Mouse (Mus musculus) limb, embryonic 11.5 days (tissue): ENCODE data around the gene Rps6kc1. TPM values are rescaled to one million over a fixed set of nuclear protein-coding genes. Genes with fewer than 3 reads are reported as not detected.

ENCODE experiments used
- ATAC-seq: fragments of 200-750 bp; cut with Nextera tagmentation; 2 replicates; pipeline ENCODE4 v1.8.0; 2017; ENCODE audit warnings: low read depth; ENCODE audit not compliant: insufficient number of reproducible peaks, low FRiP score, low TSS enrichment
- DNase-seq: peaks from one replicate; pipeline ENCODE4 v3.0.0-alpha.2; 2015; ENCODE audit warnings: low spot score
- H3K27ac ChIP-seq: fragments of 300-500 bp; sonication (generic); replicated peaks from 2 replicates; pipeline ENCODE4 v1.5.1; 2014; ENCODE audit warnings: low read depth, mild to moderate bottlenecking, low read length
- H3K27me3 ChIP-seq: fragments of 300-500 bp; sonication (generic); 2 replicates; pipeline ENCODE4 v1.6.1; 2014; ENCODE audit warnings: mild to moderate bottlenecking, low read length, mixed read lengths; ENCODE audit not compliant: control insufficient read depth, insufficient read depth
- H3K36me3 ChIP-seq: fragments of 300-500 bp; sonication (generic); 2 replicates; pipeline ENCODE4 v1.6.1; 2014; ENCODE audit warnings: mild to moderate bottlenecking, low read length, moderate library complexity, mixed read lengths; ENCODE audit not compliant: control insufficient read depth, insufficient read depth
- H3K4me1 ChIP-seq: fragments of 300-500 bp; sonication (generic); 2 replicates; pipeline ENCODE4 v1.6.1; 2014; ENCODE audit warnings: low read length, mixed read lengths; ENCODE audit not compliant: control insufficient read depth, insufficient read depth
- H3K4me2 ChIP-seq: fragments of 300-500 bp; sonication (generic); 2 replicates; pipeline ENCODE4 v1.6.1; 2014; ENCODE audit warnings: low read depth, mild to moderate bottlenecking, moderate library complexity; ENCODE audit not compliant: severe bottlenecking
- H3K4me3 ChIP-seq: fragments of 300-500 bp; sonication (generic); 2 replicates; pipeline ENCODE4 v1.5.1; 2014; ENCODE audit warnings: low read depth, low read length
- H3K9ac ChIP-seq: fragments of 300-500 bp; sonication (generic); 2 replicates; pipeline ENCODE4 v1.6.1; 2014; ENCODE audit warnings: mild to moderate bottlenecking, low read length
- H3K9me3 ChIP-seq: fragments of 300-500 bp; sonication (generic); 2 replicates; pipeline ENCODE4 v1.6.1; 2016; ENCODE audit warnings: low read length; ENCODE audit not compliant: control insufficient read depth
- WGBS: fragments of 180-500 bp; shearing (Covaris S2); extraction: QIAGEN DNeasy Blood & Tissue Kit; methylation state at CpG from one replicate; pipeline ENCODE4 v1.1.7; 2014; 5-methylcytosine and 5-hydroxymethylcytosine counted together
- polyA plus RNA-seq: library from polyadenylated mRNA; unstranded; fragments of >200 nt; fragmentation: Nextera tagmentation; extraction: Ambion mirVana; gene quantifications from 2 replicates; pipeline ENCODE4 v1.2.1, GENCODE M21; 2014

Rps6kc1 gene
- polyA plus RNA-seq, 1 experiment from 2014 or later = 15.4 TPM

DNA sequence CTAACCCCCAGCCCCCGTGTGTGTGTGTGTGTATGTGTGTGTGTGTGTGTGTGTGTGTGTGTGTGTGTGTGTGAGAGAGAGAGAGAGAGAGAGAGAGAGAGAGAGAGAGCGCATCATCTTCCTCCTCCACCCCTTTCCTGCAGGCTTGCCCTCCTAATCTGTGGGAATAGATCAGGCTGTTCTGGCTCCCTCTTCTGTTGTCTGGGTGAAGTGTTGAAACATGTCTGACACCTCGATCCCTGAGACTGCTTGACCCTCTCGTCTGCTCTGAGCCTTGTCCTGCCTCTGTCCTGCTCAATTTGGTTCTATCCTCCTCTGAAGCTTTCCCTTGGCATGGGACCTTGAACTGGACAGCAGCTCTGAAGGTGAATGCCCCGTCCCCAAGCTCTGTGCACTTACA lies 149.8 kb downstream of the Rps6kc1 start:
- ATAC-seq (no peak), DNase-seq (no peak)
- H3K27me3 ChIP-seq = no peaks in the 10 kb centered on the region
- no peaks in the 10 kb centered on the region for H3K9me3 ChIP-seq
- H3K36me3 ChIP-seq = no peaks in the 10 kb centered on the region
- no peak overlapping the region for H3K4me2 ChIP-seq
- 38% methylated on average over 5 of the region's 5 CpGs for WGBS
- no peak overlapping the region for H3K9ac ChIP-seq
- H3K27ac ChIP-seq = no peak overlapping the region
- no peaks in the 10 kb centered on the region for H3K4me1 ChIP-seq
- no peak overlapping the region for H3K4me3 ChIP-seq

DNA sequence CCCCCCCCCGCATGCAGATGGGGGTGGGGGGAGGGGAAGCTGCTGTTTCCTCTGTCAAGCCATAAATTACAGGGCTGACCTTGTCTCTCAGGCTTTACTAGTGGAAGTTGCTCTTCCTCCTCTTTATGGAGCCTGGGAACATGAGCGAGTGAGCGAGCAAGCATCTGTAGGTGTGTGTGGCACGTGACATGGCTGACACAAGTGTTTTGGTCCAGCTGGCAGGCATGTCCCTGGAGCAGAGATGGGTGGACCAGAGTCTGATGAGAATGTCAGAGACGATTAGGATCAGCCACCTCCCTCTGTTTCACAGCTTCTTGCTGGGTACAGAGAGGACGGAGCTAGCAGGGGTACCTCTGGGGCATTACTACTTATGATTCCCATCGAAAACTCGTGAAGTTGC lies 153.7 kb downstream of the Rps6kc1 start:
- no peaks in the 10 kb centered on the region for H3K4me1 ChIP-seq
- no peak overlapping the region for H3K4me3 ChIP-seq
- H3K9me3 ChIP-seq = no peaks in the 10 kb centered on the region
- H3K36me3 ChIP-seq = no peaks in the 10 kb centered on the region
- no peak overlapping the region for H3K27ac ChIP-seq
- no peak overlapping the region for H3K9ac ChIP-seq
- H3K4me2 ChIP-seq = no peak overlapping the region
- no peak for DNase-seq
- H3K27me3 ChIP-seq = no peaks in the 10 kb centered on the region
- WGBS = 84% methylated on average over 7 of the region's 8 CpGs
- no peak for ATAC-seq

GRCm38 (mm10) chr1:190751794-190752570 lies 159.6 kb downstream of the Rps6kc1 start:
- Histone ChIP-seq H3K27ac (no peak overlapping the region), H3K36me3 (no peaks in the 10 kb centered on the region), H3K27me3 (no peaks in the 10 kb centered on the region), H3K9me3 (no peaks in the 10 kb centered on the region), H3K4me3 (no peak overlapping the region), H3K9ac (no peak overlapping the region), H3K4me1 (no peaks in the 10 kb centered on the region), H3K4me2 (no peak overlapping the region)
- WGBS = 78% methylated on average over 8 of the region's 8 CpGs
- ATAC-seq (no peak), DNase-seq (no peak)

GRCm38 (mm10) chr1:190748937-190749336 lies 162.6 kb downstream of the Rps6kc1 start:
- Histone ChIP-seq H3K36me3 (no peaks in the 10 kb centered on the region), H3K9ac (no peak overlapping the region), H3K27me3 (no peaks in the 10 kb centered on the region), H3K9me3 (no peaks in the 10 kb centered on the region; the same call in 1 of the 2 replicates), H3K27ac (no peak overlapping the region), H3K4me2 (no peak overlapping the region), H3K4me1 (no peaks in the 10 kb centered on the region), H3K4me3 (no peak overlapping the region)
- WGBS = 89% methylated on average over 10 of the region's 10 CpGs
- no peak for DNase-seq
- ATAC-seq = no peak

DNA sequence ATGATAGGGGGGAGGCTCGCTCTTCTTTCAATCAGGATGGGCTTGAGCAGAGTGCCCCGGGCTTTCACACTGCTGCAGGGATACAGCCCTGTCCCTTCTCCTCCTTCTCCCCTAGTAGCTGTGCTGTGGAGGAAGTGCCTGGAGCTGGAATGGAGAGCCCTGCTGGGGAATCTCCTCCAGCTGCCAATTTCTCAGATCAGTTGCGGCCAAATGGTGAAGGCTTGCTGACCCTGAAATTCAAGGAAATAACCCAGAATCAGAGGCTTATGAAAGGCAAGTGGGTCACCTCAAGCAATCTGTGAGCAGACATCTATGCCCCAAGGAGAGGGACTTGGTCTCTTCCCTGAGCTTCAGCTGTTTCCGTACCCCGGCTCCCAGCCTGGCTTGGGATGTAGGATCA lies 170.1 kb downstream of the Rps6kc1 start:
- H3K4me1 ChIP-seq = no peaks in the 10 kb centered on the region
- H3K4me3 ChIP-seq = no peak overlapping the region
- H3K36me3 ChIP-seq = no peaks in the 10 kb centered on the region
- no peak overlapping the region for H3K4me2 ChIP-seq
- no peak overlapping the region for H3K9ac ChIP-seq
- no peak for DNase-seq
- no peak for ATAC-seq
- H3K27ac ChIP-seq = no peak overlapping the region
- no peaks in the 10 kb centered on the region; the same call in 1 of the 2 replicates for H3K9me3 ChIP-seq
- 66% methylated on average over 5 of the region's 5 CpGs for WGBS
- H3K27me3 ChIP-seq = no peaks in the 10 kb centered on the region

DNA sequence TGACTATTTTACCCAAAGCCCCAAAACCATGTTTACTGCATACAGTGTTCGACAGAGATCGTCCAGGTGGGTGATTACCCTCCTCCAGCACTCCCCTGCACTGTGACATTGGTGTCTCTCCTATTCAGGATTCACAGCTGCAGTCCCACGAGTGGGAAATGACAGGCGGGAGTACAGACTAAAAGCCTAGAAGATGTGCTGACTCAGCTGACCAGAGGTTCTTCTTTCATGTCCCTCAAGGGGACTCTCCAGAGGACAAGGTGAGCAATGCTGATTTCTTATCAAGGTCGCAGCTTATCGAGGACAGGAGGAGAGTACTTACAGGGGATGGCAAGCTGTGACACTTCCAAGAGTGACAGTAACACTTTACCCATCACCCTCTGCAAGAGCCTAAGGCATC lies 178.8 kb downstream of the Rps6kc1 start:
- no peaks in the 10 kb centered on the region for H3K27me3 ChIP-seq
- H3K36me3 ChIP-seq = no peaks in the 10 kb centered on the region
- no peaks in the 10 kb centered on the region for H3K4me1 ChIP-seq
- H3K9ac ChIP-seq = no peak overlapping the region
- no peak overlapping the region for H3K4me3 ChIP-seq
- no peak overlapping the region for H3K4me2 ChIP-seq
- 83% methylated on average over 6 of the region's 6 CpGs for WGBS
- DNase-seq (no peak), ATAC-seq (no peak)
- no peaks in the 10 kb centered on the region for H3K9me3 ChIP-seq
- H3K27ac ChIP-seq = no peak overlapping the region

DNA sequence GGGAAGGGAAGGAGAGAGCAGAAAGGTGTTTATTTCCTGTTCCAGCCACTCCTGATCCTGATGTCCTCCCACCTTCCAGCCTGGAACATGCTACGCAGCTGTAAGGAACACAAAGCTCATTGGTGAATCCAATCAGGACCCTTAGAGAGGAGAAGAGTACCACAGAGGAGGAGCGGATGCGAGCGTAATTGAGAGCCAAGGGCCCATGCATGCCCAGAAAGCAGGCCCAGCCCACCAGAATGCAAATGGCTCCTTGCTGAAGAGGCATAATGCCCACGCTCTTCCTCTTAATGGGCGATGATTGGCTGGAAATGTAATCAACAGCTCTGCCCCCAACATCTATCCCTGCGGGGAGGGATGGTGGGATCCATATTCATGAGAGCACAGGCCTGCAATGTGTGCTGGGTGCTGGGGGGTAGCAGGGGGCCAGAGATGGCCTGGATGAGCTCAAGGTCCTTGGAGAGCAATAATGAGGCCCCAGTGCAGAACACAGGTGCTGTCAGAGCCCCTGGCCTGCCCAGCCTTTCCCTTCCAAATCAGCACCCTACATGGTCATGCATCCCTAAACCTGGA lies 182.0 kb downstream of the Rps6kc1 start:
- Histone ChIP-seq H3K9me3 (no peaks in the 10 kb centered on the region), H3K9ac (no peak overlapping the region), H3K4me2 (no peak overlapping the region), H3K27me3 (no peaks in the 10 kb centered on the region), H3K4me3 (no peak overlapping the region), H3K4me1 (no peaks in the 10 kb centered on the region), H3K27ac (no peak overlapping the region), H3K36me3 (no peaks in the 10 kb centered on the region)
- 80% methylated on average over 7 of the region's 7 CpGs for WGBS
- ATAC-seq (no peak), DNase-seq (no peak)

DNA sequence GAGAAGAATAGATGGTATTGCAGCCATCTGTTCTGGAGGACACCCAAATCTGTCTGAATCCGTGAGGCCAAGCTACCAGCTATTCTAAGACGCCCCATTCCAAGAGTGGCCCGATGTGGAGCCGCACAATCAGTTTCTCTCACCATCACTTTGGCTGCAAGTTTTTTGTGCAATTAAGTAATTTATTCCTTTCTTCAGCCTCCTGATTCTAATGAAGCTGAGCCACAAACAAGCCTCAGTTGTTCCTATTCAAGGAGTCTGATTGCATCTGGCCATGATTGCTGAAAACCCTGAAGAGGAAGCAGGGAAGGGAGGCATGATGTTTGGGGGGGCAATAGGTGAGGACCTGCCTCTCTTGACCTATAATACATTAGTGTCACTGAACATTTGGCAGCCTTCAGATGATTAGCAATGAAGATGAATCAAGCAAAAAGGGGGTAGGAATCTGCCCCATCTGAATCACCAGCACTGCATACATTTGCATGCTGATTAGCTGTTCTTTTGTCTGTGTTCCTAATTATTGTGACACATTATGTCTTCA lies 183.4 kb downstream of the Rps6kc1 start:
- no peak overlapping the region for H3K27ac ChIP-seq
- H3K36me3 ChIP-seq = no peaks in the 10 kb centered on the region
- H3K27me3 ChIP-seq = no peaks in the 10 kb centered on the region
- no peaks in the 10 kb centered on the region for H3K9me3 ChIP-seq
- DNase-seq = no peak
- no peaks in the 10 kb centered on the region for H3K4me1 ChIP-seq
- H3K9ac ChIP-seq = no peak overlapping the region
- H3K4me2 ChIP-seq = no peak overlapping the region
- ATAC-seq = no peak
- WGBS = 95% methylated on average over 4 of the region's 4 CpGs
- no peak overlapping the region for H3K4me3 ChIP-seq
